8 mouse cellular contexts compared by ENCODE assay signal in the genomic region with DNA sequence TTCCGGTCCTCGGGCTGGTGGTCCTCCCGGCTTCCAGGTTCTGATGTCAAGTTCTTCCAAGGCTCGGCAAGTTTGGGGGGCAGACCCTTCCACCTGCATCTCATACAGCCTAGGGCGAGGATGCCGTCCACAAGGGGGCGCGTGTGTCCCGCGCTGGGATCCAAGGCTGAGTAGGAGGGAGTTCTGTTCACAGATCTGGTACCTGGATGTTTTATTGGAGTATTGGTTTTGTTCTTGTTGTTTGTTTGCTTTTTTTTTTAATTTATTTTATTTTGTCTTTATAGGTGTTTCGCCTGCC. TPM values are rescaled to one million over a fixed set of nuclear protein-coding genes. Genes with fewer than 3 reads are reported as not detected.
A peak's percentile ranks its signal among the peaks of the same experiment; 100 is the strongest.
DNase-seq lines count a peak whose midpoint lies in the region; ATAC-seq and TF ChIP-seq lines count a peak whose summit lies in the region.

No protein-coding gene starts in this region.

- H3K9me3 ChIP-seq in CH12.LX (replicated peaks; ENCODE audit: low read length) = no peaks in the 10 kb centered on the region
- no peaks in the 10 kb centered on the region for H3K9me3 ChIP-seq in forebrain, embryonic 13.5 days (replicated peaks)
- no peaks in the 10 kb centered on the region for H3K9me3 ChIP-seq in liver, postnatal 0 days (ENCODE audit: low read length)
- H3K9me3 ChIP-seq in neural tube, embryonic 14.5 days (ENCODE audit: control insufficient read depth, low read length) = no peaks in the 10 kb centered on the region

- TF ChIP-seq RAD21 in CH12.LX (IDR thresholded peaks at IDR 0.05; ENCODE audit: low read depth, low read length) = peak; percentile 94

- peak; percentile 88 for ATAC-seq in forebrain, embryonic 13.5 days
- ATAC-seq in liver, postnatal 0 days = peak; percentile 60
- ATAC-seq in neural tube, embryonic 14.5 days (ENCODE audit: low read depth) = peak; percentile 83

- no peak overlapping the region for H3K27ac ChIP-seq in CH12.LX (ENCODE audit: insufficient read depth, low read depth)
- H3K27ac ChIP-seq in forebrain, embryonic 13.5 days = no peak overlapping the region
- no peak overlapping the region for H3K27ac ChIP-seq in liver, postnatal 0 days (ENCODE audit: low read depth)
- H3K27ac ChIP-seq in neural tube, embryonic 14.5 days (ENCODE audit: low read depth, low read length) = no peak overlapping the region

- H3K79me2 ChIP-seq in CH12.LX (replicated peaks; ENCODE audit: control insufficient read depth, extremely low read depth, insufficient read depth, poor library complexity, severe bottlenecking) = no peaks in the 10 kb centered on the region

- H3K27me3 ChIP-seq in CH12.LX (replicated peaks) = no peaks in the 10 kb centered on the region
- H3K27me3 ChIP-seq in forebrain, embryonic 13.5 days = 0 out of 2 replicates have a peak, but pooled peaks cover 5% of the 10 kb centered on the region
- no peaks in the 10 kb centered on the region for H3K27me3 ChIP-seq in liver, postnatal 0 days (ENCODE audit: insufficient read depth, low read length)
- H3K27me3 ChIP-seq in neural tube, embryonic 14.5 days (ENCODE audit: control insufficient read depth, insufficient read depth, low read length) = no peaks in the 10 kb centered on the region

- intact Hi-C loops in heart, postnatal 10 days (cut with DNase I) = loop anchor here (1.0 to 2.0 kb wide), 2 partner anchors 100 to 239 kb away; a partner anchor contains a TSS

- no peak for TF ChIP-seq POLR2A in CH12.LX (IDR thresholded peaks at IDR 0.05; ENCODE audit: low read depth, low read length)

- WGBS in forebrain, embryonic 13.5 days = 2% methylated on average over 11 of the region's 11 CpGs
- WGBS in large intestine, adult 2 months = 1% methylated on average over 11 of the region's 11 CpGs
- 2% methylated on average over 11 of the region's 11 CpGs for WGBS in liver, postnatal 0 days (ENCODE audit: insufficient replicate concordance)
- 2% methylated on average over 11 of the region's 11 CpGs for WGBS in neural tube, embryonic 14.5 days

- dilution Hi-C loops in CH12.LX (cut with MboI; ENCODE audit: extremely low pct_ligation_motif_present, extremely low pct_unique_long_range_greater_than_20kb, low sequenced_read_pairs) = no loop called here

- H3K4me2 ChIP-seq in CH12.LX (ENCODE audit: insufficient read depth, low read depth, poor library complexity, severe bottlenecking) = peak overlapping the region; percentile 41; the same call in 1 of the 2 replicates
- H3K4me2 ChIP-seq in forebrain, embryonic 13.5 days = peak overlapping the region; percentile 54
- H3K4me2 ChIP-seq in liver, postnatal 0 days (ENCODE audit: low read depth, low read length) = peak overlapping the region; percentile 34
- peak overlapping the region; percentile 28 for H3K4me2 ChIP-seq in neural tube, embryonic 14.5 days (ENCODE audit: low read depth, low read length)

- TF ChIP-seq EP300 in CH12.LX (IDR thresholded peaks at IDR 0.05; ENCODE audit: low read length) = no peak
- no peak for TF ChIP-seq EP300 in liver, postnatal 0 days (IDR thresholded peaks at IDR 0.05; ENCODE audit: low read depth)

- TF ChIP-seq CTCF in CH12.LX (conservative IDR thresholded peaks at IDR 0.05 in 1 of 2, IDR thresholded peaks at IDR 0.05 in 1 of 2; ENCODE audit: low read depth in 2 of 2, low read length in 2 of 2) = peak; percentile 64 to 93
- TF ChIP-seq CTCF in liver, postnatal 0 days (IDR thresholded peaks at IDR 0.05; ENCODE audit: low read depth) = peak; percentile 93

- H3K4me3 ChIP-seq in CH12.LX (replicated peaks in 1 of 3; ENCODE audit: low read depth in 2 of 3, low read length in 2 of 3, poor library complexity in 1 of 3) = no peak overlapping the region
- H3K4me3 ChIP-seq in forebrain, embryonic 13.5 days = peak overlapping the region; percentile 15; the same call in 1 of the 2 replicates
- no peak overlapping the region for H3K4me3 ChIP-seq in liver, postnatal 0 days (ENCODE audit: low read depth, low read length)
- H3K4me3 ChIP-seq in neural tube, embryonic 14.5 days (ENCODE audit: low read depth, low read length) = 0 out of 2 replicates have a peak overlapping the region, but pooled peaks have one; percentile 4

- peaks cover 25 to 44% of the 10 kb centered on the region in 2 experiments for H3K4me1 ChIP-seq in CH12.LX (ENCODE audit: control insufficient read depth in 1 of 2, insufficient read depth in 2 of 2)
- peaks cover 9% of the 10 kb centered on the region for H3K4me1 ChIP-seq in forebrain, embryonic 13.5 days
- H3K4me1 ChIP-seq in liver, postnatal 0 days (ENCODE audit: insufficient read depth) = peaks cover 5% of the 10 kb centered on the region; the same call in 1 of the 2 replicates
- no peaks in the 10 kb centered on the region for H3K4me1 ChIP-seq in neural tube, embryonic 14.5 days (ENCODE audit: control insufficient read depth, insufficient read depth, low read length)

- H3K36me3 ChIP-seq in CH12.LX (replicated peaks in 1 of 2; ENCODE audit: control insufficient read depth in 1 of 2, insufficient read depth in 1 of 2, low read length in 1 of 2) = peaks cover 1 to 36% of the 10 kb centered on the region in 2 experiments
- H3K36me3 ChIP-seq in forebrain, embryonic 13.5 days (ENCODE audit: poor library complexity, severe bottlenecking) = no peaks in the 10 kb centered on the region
- no peaks in the 10 kb centered on the region for H3K36me3 ChIP-seq in liver, postnatal 0 days (replicated peaks; ENCODE audit: insufficient read depth, low read length)
- no peaks in the 10 kb centered on the region for H3K36me3 ChIP-seq in neural tube, embryonic 14.5 days (ENCODE audit: control insufficient read depth, insufficient read depth, low read length)

- DNase-seq in CH12.LX (ENCODE audit: extremely low read depth) = peak; percentile 75
- peak; percentile 66 for DNase-seq in c-Kit-positive CD71-positive TER-119-negative erythroid progenitor cells, embryonic 14.5 days (ENCODE audit: low read depth)
- peak; percentile 84 to 89 for DNase-seq in heart, postnatal 10 days
- DNase-seq in large intestine, adult 2 months (ENCODE audit: low read depth, low spot score) = peak; percentile 45
- peak; percentile 86 for DNase-seq in liver, postnatal 0 days
- DNase-seq in testis, postnatal 10 days (ENCODE audit: low spot score) = peak; percentile 93

- in situ Hi-C loops in CH12.LX (cut with MboI; ENCODE audit: low pct_ligation_motif_present, low pct_unique_long_range_greater_than_20kb, low sequenced_read_pairs) = loop anchor here (5.0 to 25.0 kb wide), 2 partner anchors 71 to 241 kb away; no protein-coding TSS in a partner anchor

- H3K9ac ChIP-seq in CH12.LX (ENCODE audit: insufficient read depth, low read depth) = no peak overlapping the region
- H3K9ac ChIP-seq in forebrain, embryonic 13.5 days = no peak overlapping the region; the same call in 1 of the 2 replicates
- no peak overlapping the region for H3K9ac ChIP-seq in liver, postnatal 0 days (replicated peaks)
- no peak overlapping the region for H3K9ac ChIP-seq in neural tube, embryonic 14.5 days (replicated peaks; ENCODE audit: low read depth, low read length)

RNA-seq across cellular contexts. Expression of a gene that starts 8.6 kb away (rescaled TPM):
- total RNA-seq in CH12.LX (2012; rRNA removed) = 252 and 321 TPM in 2 replicates
- total RNA-seq in CH12.LX (2014; rRNA removed) = 106 and 123 TPM in 2 replicates
- 129 and 137 TPM in 2 replicates for polyA plus RNA-seq in CH12.LX (2012; ENCODE audit: insufficient read length, low read depth)
- 9.2 and 9.7 TPM in 2 replicates for polyA plus RNA-seq in forebrain, embryonic 13.5 days (2015; fragmentation: Nextera tagmentation; extraction: Ambion mirVana)
- total RNA-seq in heart, postnatal 10 days (2021) = under 1 TPM; 0.67 to 0.79 TPM
- 3.3 and 3.5 TPM in 2 replicates for polyA plus RNA-seq in large intestine, adult 2 months (2012; rRNA removed)
- 0.21 and 0.56 TPM in 2 replicates for polyA plus RNA-seq in liver, postnatal 0 days (2015; fragmentation: Nextera tagmentation; extraction: Ambion mirVana)
- 4.8 and 8.4 TPM in 2 replicates for polyA plus RNA-seq in neural tube, embryonic 14.5 days (2014; fragmentation: Nextera tagmentation; extraction: Ambion mirVana)

RNA-seq across cellular contexts. Expression of a gene that starts 9.0 kb away (rescaled TPM):
- 0.42 and 0.89 TPM in 2 replicates for total RNA-seq in CH12.LX (2012; rRNA removed)
- total RNA-seq in CH12.LX (2014; rRNA removed) = 0.09 TPM in 1 of 2 replicates, not detected in the other
- polyA plus RNA-seq in CH12.LX (2012; ENCODE audit: insufficient read length, low read depth) = 2.0 and 2.1 TPM in 2 replicates
- 148 and 161 TPM in 2 replicates for polyA plus RNA-seq in forebrain, embryonic 13.5 days (2015; fragmentation: Nextera tagmentation; extraction: Ambion mirVana)
- total RNA-seq in heart, postnatal 10 days (2021) = 1 to 10 TPM; 7.0 to 7.4 TPM
- polyA plus RNA-seq in large intestine, adult 2 months (2012; rRNA removed) = 3.2 and 4.2 TPM in 2 replicates
- polyA plus RNA-seq in liver, postnatal 0 days (2015; fragmentation: Nextera tagmentation; extraction: Ambion mirVana) = 0.23 and 0.30 TPM in 2 replicates
- 347 and 373 TPM in 2 replicates for polyA plus RNA-seq in neural tube, embryonic 14.5 days (2014; fragmentation: Nextera tagmentation; extraction: Ambion mirVana)

RNA-seq across cellular contexts. Expression of a gene that starts 18.3 kb away (rescaled TPM):
- total RNA-seq in CH12.LX (2012; rRNA removed) (7.2 and 9.7 TPM in 2 replicates), CH12.LX (2014; rRNA removed) (6.8 and 7.1 TPM in 2 replicates)
- polyA plus RNA-seq in CH12.LX (2012; ENCODE audit: insufficient read length, low read depth) = 33.9 and 36.9 TPM in 2 replicates
- 4.7 and 4.8 TPM in 2 replicates for polyA plus RNA-seq in forebrain, embryonic 13.5 days (2015; fragmentation: Nextera tagmentation; extraction: Ambion mirVana)
- 1 to 10 TPM; 1.3 to 2.3 TPM for total RNA-seq in heart, postnatal 10 days (2021)
- polyA plus RNA-seq in large intestine, adult 2 months (2012; rRNA removed) = 7.2 and 10.8 TPM in 2 replicates
- 3.5 and 4.9 TPM in 2 replicates for polyA plus RNA-seq in liver, postnatal 0 days (2015; fragmentation: Nextera tagmentation; extraction: Ambion mirVana)
- 3.2 and 4.3 TPM in 2 replicates for polyA plus RNA-seq in neural tube, embryonic 14.5 days (2014; fragmentation: Nextera tagmentation; extraction: Ambion mirVana)

RNA-seq across cellular contexts. Expression of a gene that starts 36.9 kb away (rescaled TPM):
- total RNA-seq in CH12.LX (2012; rRNA removed) (5.1 and 6.9 TPM in 2 replicates), CH12.LX (2014; rRNA removed) (1.4 and 2.2 TPM in 2 replicates)
- polyA plus RNA-seq in CH12.LX (2012; ENCODE audit: insufficient read length, low read depth) = 12.1 and 13.8 TPM in 2 replicates
- polyA plus RNA-seq in forebrain, embryonic 13.5 days (2015; fragmentation: Nextera tagmentation; extraction: Ambion mirVana) = 18.8 and 21.6 TPM in 2 replicates
- total RNA-seq in heart, postnatal 10 days (2021) = 10 to 100 TPM; 75.0 to 86.6 TPM
- 16.5 TPM in 2 replicates for polyA plus RNA-seq in large intestine, adult 2 months (2012; rRNA removed)
- 12.7 and 12.8 TPM in 2 replicates for polyA plus RNA-seq in liver, postnatal 0 days (2015; fragmentation: Nextera tagmentation; extraction: Ambion mirVana)
- 37.2 and 48.9 TPM in 2 replicates for polyA plus RNA-seq in neural tube, embryonic 14.5 days (2014; fragmentation: Nextera tagmentation; extraction: Ambion mirVana)

RNA-seq across cellular contexts. Expression of a gene that starts 37.7 kb away (rescaled TPM):
- total RNA-seq in CH12.LX (2012; rRNA removed) (0.13 and 0.25 TPM in 2 replicates), CH12.LX (2014; rRNA removed) (not detected in 2 replicates)
- polyA plus RNA-seq in CH12.LX (2012; ENCODE audit: insufficient read length, low read depth) = not detected in 2 replicates
- polyA plus RNA-seq in forebrain, embryonic 13.5 days (2015; fragmentation: Nextera tagmentation; extraction: Ambion mirVana) = 0.68 and 2.1 TPM in 2 replicates
- total RNA-seq in heart, postnatal 10 days (2021) = under 1 TPM; 0.35 to 0.57 TPM
- 175 and 198 TPM in 2 replicates for polyA plus RNA-seq in large intestine, adult 2 months (2012; rRNA removed)
- 33.0 and 39.9 TPM in 2 replicates for polyA plus RNA-seq in liver, postnatal 0 days (2015; fragmentation: Nextera tagmentation; extraction: Ambion mirVana)
- 1.1 and 1.2 TPM in 2 replicates for polyA plus RNA-seq in neural tube, embryonic 14.5 days (2014; fragmentation: Nextera tagmentation; extraction: Ambion mirVana)

Comparison
In these comparisons a context has a peak if more than half of its experiments do, and no peak if none do; other contexts are left out.
1. H3K4me3 ChIP-seq: peak in forebrain, embryonic 13.5 days (single experiment) and neural tube, embryonic 14.5 days (single experiment); none in CH12.LX (0 of 3) and liver, postnatal 0 days (single experiment).
2. RNA of a gene that starts 8.6 kb away (polyA plus RNA-seq): 129 to 137 TPM in CH12.LX; 9.2 to 9.7 TPM in forebrain, embryonic 13.5 days, 4.8 to 8.4 TPM in neural tube, embryonic 14.5 days, 3.3 to 3.5 TPM in large intestine, adult 2 months and 0.21 to 0.56 TPM in liver, postnatal 0 days; every median in the first group is over 10 times any median in the second.
3. RNA of a gene that starts 9.0 kb away (polyA plus RNA-seq): 347 to 373 TPM in neural tube, embryonic 14.5 days and 148 to 161 TPM in forebrain, embryonic 13.5 days; 3.2 to 4.2 TPM in large intestine, adult 2 months, 2.0 to 2.1 TPM in CH12.LX and 0.23 to 0.30 TPM in liver, postnatal 0 days; every median in the first group is over 10 times any median in the second.
4. Peak in every context shown above with its lines, with median percentiles within 50 percentile points of each other: DNase-seq, H3K4me2 ChIP-seq and ATAC-seq.